Mouse (Mus musculus) lung, postnatal 0 days (tissue): ENCODE data around the gene Mtmr12. TPM values are rescaled to one million over a fixed set of nuclear protein-coding genes. Genes with fewer than 3 reads are reported as not detected.

Experiments used
- ATAC-seq: fragments of 200-750 bp; cut with Nextera tagmentation; 2 replicates; pipeline ENCODE4 v1.8.0; 2017; ENCODE audit warnings: moderate library complexity
- DNase-seq: peaks from one replicate; pipeline ENCODE4 v3.0.0-alpha.2; 2016; ENCODE audit warnings: low spot score
- H3K27ac ChIP-seq: fragments of 300-500 bp; sonication (generic); 2 replicates; pipeline ENCODE4 v1.5.1; 2014; ENCODE audit warnings: antibody characterized with exemption, mild to moderate bottlenecking, low read length, mixed read lengths
- H3K27me3 ChIP-seq: fragments of 300-500 bp; sonication (generic); replicated peaks from 2 replicates; pipeline ENCODE4 v1.6.1; 2014; ENCODE audit warnings: low read length, mixed read lengths; ENCODE audit not compliant: insufficient read depth
- H3K36me3 ChIP-seq: fragments of 300-500 bp; sonication (generic); 2 replicates; pipeline ENCODE4 v1.6.1; 2014; ENCODE audit warnings: low read length, mixed read lengths; ENCODE audit not compliant: insufficient read depth
- H3K4me1 ChIP-seq: fragments of 300-500 bp; sonication (generic); 2 replicates; pipeline ENCODE4 v1.6.1; 2014; ENCODE audit warnings: antibody characterized with exemption, low read depth, low read length, mixed read lengths; ENCODE audit not compliant: insufficient read depth
- H3K4me2 ChIP-seq: fragments of 300-500 bp; sonication (generic); replicated peaks from 2 replicates; pipeline ENCODE4 v1.6.1; 2014; ENCODE audit warnings: low read depth, mild to moderate bottlenecking, low read length, moderate library complexity, mixed read lengths
- H3K4me3 ChIP-seq: fragments of 300-500 bp; sonication (generic); 2 replicates; pipeline ENCODE4 v1.5.1; 2014; ENCODE audit warnings: low read depth, low read length
- H3K9ac ChIP-seq: fragments of 300-500 bp; sonication (generic); replicated peaks from 2 replicates; pipeline ENCODE4 v1.6.1; 2014; ENCODE audit warnings: low read depth, mild to moderate bottlenecking
- H3K9me3 ChIP-seq: fragments of 300-500 bp; sonication (generic); 2 replicates; pipeline ENCODE4 v1.6.1; 2016; ENCODE audit warnings: low read length, mixed read lengths
- CTCF ChIP-seq: IDR thresholded peaks from 2 replicates; pipeline ENCODE4 v1.5.1; 2016; ENCODE audit warnings: antibody characterized with exemption, mild to moderate bottlenecking
- EP300 ChIP-seq: IDR thresholded peaks from 2 replicates; pipeline ENCODE4 v1.6.1; 2016; ENCODE audit warnings: antibody characterized with exemption, mild to moderate bottlenecking, control low read depth
- WGBS: fragments of 180-500 bp; shearing (Covaris S2); extraction: QIAGEN DNeasy Blood & Tissue Kit; methylation state at CpG from one replicate; pipeline ENCODE4 v1.1.7; 2014; 5-methylcytosine and 5-hydroxymethylcytosine counted together
- polyA plus RNA-seq: library from polyadenylated mRNA; unstranded; fragments of >200 nt; fragmentation: Nextera tagmentation; extraction: Ambion mirVana; gene quantifications from 2 replicates; pipeline ENCODE4 v1.2.1, GENCODE M21; 2015

Mtmr12 gene
- polyA plus RNA-seq, 1 experiment from 2014 or later: 14.6 TPM

DNA sequence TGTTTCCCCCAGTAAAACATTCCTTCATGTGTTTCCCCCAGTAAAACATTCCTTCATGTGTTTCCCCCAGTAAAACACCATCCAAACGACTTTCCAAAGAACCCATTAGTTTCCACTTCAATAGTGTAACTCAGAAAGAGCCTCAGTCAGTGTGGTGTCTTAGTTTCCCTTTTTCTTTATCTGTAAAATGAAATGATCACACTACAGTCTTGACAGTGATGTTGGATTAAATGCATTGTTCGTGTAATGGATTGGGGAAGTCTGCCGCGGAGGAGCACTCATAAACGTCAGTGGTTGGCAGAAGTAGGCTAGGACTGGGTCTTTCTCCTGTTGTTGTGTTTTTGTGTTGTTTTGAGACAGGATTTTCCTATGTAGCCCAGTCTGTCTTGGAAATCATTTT is 45.5 kb downstream of the Mtmr12 start:
- Histone ChIP-seq H3K36me3 (peaks cover 17% of the 10 kb centered on the region), H3K4me3 (no peak overlapping the region), H3K9me3 (no peaks in the 10 kb centered on the region), H3K27ac (no peak overlapping the region), H3K9ac (no peak overlapping the region), H3K4me2 (no peak overlapping the region), H3K4me1 (no peaks in the 10 kb centered on the region), H3K27me3 (no peaks in the 10 kb centered on the region)
- ATAC-seq (no peak), DNase-seq (no peak)
- WGBS: 79% methylated on average over 5 of the region's 5 CpGs
- TF ChIP-seq EP300 (no peak), CTCF (no peak)

DNA sequence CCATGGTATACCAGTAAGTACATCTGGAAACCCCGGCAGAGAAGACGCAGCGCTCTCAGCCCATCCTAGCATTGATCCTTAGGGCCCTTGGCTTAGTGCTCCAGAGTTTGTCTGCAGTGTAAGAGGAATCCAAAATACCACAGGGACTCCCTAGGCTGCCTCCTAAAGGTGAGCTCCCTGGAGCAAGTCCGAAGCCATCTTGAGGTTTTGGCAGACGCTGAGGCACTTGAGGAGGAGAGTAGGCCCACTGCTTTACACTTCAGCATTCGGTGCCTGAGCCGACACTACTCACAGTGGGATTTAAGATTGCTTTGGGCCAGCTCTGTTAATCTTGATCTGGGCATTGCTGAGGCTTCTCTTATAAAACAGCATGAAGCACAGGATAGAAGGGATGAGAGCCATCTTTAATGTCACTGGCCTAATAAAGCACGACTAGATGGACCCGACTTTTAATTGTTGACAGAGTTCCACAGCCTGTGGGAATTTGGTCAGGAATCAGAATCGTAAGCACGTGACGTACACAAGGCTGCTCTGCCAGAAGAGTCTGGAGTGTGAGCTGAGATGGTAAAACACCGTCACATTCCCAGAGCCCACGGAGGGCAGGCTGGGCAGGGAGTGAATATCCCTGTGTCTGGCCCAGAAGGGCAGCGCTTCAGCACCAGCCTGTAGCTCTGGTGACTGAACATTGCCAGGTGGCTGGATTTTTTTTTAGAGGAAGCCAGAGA is 46.8 kb downstream of the Mtmr12 start:
- DNase-seq: no peak
- Histone ChIP-seq H3K36me3 (peaks cover 10% of the 10 kb centered on the region), H3K27ac (peak overlapping the region; percentile 65), H3K27me3 (no peaks in the 10 kb centered on the region), H3K9ac (no peak overlapping the region), H3K4me1 (no peaks in the 10 kb centered on the region), H3K4me3 (no peak overlapping the region), H3K4me2 (no peak overlapping the region), H3K9me3 (no peaks in the 10 kb centered on the region)
- ATAC-seq: peak; percentile 67
- 77% methylated on average over 15 of the region's 15 CpGs for WGBS
- no peak for TF ChIP-seq CTCF
- TF ChIP-seq EP300: no peak

DNA sequence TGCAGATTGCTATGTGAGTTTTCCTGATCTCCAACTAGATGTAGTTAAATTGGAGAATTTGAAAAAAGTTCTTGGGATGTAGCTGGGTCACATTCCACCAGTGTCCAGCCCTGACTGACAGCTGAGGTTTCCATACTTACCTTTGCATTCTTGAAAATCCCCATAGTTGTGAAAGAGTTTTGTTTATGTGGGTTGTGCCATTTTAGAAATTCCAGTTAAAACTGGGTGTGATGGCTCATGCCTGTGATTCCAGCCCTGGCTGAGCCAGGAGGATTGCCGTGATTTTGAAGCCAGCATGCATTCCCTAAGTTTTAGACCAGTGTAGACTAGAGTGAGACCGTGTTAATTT is 47.3 kb downstream of the Mtmr12 start:
- peak; percentile 86 for ATAC-seq
- Histone ChIP-seq H3K27ac (0 out of 2 replicates have a peak overlapping the region, but pooled peaks have one; percentile 65), H3K9ac (no peak overlapping the region), H3K4me3 (no peak overlapping the region), H3K27me3 (no peaks in the 10 kb centered on the region), H3K9me3 (no peaks in the 10 kb centered on the region), H3K4me1 (no peaks in the 10 kb centered on the region), H3K4me2 (no peak overlapping the region), H3K36me3 (peaks cover 10% of the 10 kb centered on the region)
- peak; percentile 55 for DNase-seq
- TF ChIP-seq EP300: peak; percentile 96
- no peak for TF ChIP-seq CTCF
- 62% methylated on average over 2 of the region's 2 CpGs for WGBS

DNA sequence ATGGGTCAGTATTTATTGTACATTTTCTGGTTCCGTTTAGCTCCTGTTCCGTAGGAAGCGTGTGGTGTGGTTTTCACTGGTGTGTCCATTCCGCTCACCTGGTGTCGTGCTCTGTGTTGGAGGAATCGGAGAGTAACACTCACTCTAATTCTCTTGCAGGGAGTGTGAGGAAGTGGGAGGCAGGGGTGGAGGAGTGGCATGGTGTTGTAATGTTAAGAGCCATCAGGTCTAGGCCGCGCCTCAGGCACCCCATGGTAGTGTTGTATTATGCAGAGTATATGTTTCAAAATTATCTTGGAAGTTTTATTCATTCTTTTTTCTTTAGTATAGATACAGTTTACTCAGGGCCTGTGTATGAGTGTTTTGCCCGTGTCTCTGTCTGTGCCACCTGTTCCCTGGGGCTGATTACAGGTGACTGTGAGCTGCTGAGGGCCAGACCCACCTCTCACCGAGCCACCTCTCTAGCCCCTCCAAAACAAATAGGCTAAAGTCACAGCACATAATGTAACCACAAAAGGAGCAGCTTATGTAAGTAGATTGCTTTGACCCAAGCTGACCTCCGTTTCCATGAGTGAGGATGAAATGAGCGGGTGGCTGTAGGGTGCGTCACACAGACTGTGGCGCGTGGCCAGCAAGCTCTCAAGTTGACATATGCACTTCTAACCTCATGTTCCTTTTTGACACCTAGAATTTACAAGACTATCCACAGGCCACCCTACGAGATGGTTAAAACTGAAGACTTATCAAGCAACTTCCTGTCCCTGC is 53.1 kb downstream of the Mtmr12 start:
- H3K27me3 ChIP-seq: no peaks in the 10 kb centered on the region
- H3K36me3 ChIP-seq: peaks cover 24% of the 10 kb centered on the region
- peak overlapping the region; percentile 62 for H3K27ac ChIP-seq
- no peaks in the 10 kb centered on the region for H3K9me3 ChIP-seq
- peak; percentile 95 for ATAC-seq
- WGBS: 63% methylated on average over 16 of the region's 16 CpGs
- no peak overlapping the region for H3K4me2 ChIP-seq
- H3K4me3 ChIP-seq: no peak overlapping the region
- DNase-seq: peak; percentile 80
- no peaks in the 10 kb centered on the region for H3K4me1 ChIP-seq
- H3K9ac ChIP-seq: no peak overlapping the region
- TF ChIP-seq EP300 (peak; percentile 93), CTCF (no peak)

DNA sequence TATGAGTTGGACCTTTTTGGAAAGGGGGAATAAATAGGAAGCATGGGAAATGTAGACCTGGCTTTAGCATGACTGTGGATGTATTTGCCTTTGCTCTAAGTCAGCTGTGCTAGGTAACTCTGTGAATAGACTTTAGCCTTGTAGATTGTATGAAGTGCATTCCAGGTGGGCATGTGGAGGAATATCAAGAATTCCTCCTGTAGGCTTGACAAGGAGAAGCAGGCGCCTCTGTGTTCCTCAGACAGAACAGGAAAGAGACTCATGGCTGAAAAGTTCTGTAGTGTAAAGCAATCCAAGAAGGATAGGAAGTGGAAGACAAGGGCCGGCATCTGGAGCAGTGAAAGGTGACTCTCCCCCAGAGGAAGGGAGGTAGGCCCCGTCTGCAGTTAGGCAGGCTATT is 58.2 kb downstream of the Mtmr12 start:
- H3K9ac ChIP-seq: no peak overlapping the region
- H3K4me2 ChIP-seq: no peak overlapping the region
- TF ChIP-seq CTCF (no peak), EP300 (peak; percentile 89)
- H3K9me3 ChIP-seq: no peaks in the 10 kb centered on the region
- peak; percentile 71 for ATAC-seq
- H3K27ac ChIP-seq: peak overlapping the region; percentile 64; the same call in 1 of the 2 replicates
- 72% methylated on average over 3 of the region's 3 CpGs for WGBS
- H3K4me1 ChIP-seq: no peaks in the 10 kb centered on the region
- peak; percentile 29 for DNase-seq
- H3K4me3 ChIP-seq: no peak overlapping the region
- H3K27me3 ChIP-seq: no peaks in the 10 kb centered on the region
- peaks cover 39% of the 10 kb centered on the region for H3K36me3 ChIP-seq

DNA sequence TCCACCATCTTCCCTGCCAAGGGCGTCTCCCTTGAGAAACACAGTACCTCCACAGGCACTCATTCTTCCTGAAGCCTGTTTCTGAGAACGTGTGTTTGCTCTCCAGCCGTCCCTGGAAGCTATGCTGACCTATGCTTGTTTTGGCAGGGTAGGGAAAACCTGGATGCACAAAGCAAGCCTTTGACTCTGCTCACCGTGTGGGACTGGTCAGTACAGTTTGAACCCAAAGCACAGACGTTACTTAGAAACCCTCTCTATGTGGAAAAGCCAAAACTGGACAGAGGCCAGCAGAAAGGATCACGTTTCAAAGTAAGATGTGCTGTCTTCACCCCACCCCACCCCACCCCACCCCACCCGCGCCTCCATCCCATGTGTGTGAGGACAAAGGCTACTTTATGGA is 61.6 kb downstream of the Mtmr12 start:
- no peak overlapping the region for H3K9ac ChIP-seq
- WGBS: 35% methylated on average over 8 of the region's 8 CpGs
- H3K27ac ChIP-seq: no peak overlapping the region; the same call in 1 of the 2 replicates
- no peak overlapping the region for H3K4me3 ChIP-seq
- H3K27me3 ChIP-seq: no peaks in the 10 kb centered on the region
- H3K4me1 ChIP-seq: 0 out of 2 replicates have a peak, but pooled peaks cover 2% of the 10 kb centered on the region
- peak; percentile 62 for ATAC-seq
- peaks cover 43% of the 10 kb centered on the region for H3K36me3 ChIP-seq
- H3K9me3 ChIP-seq: no peaks in the 10 kb centered on the region
- TF ChIP-seq CTCF (no peak), EP300 (no peak)
- H3K4me2 ChIP-seq: no peak overlapping the region
- DNase-seq: peak; percentile 57
